Mouse (Mus musculus) urinary bladder, postnatal 14 days (tissue): ENCODE measurements around the gene Olfr448.
A peak's percentile ranks its signal among the peaks of the same experiment; 100 is the strongest.

Source experiments
- DNase-seq: peaks from one replicate; pipeline ENCODE4 v3.0.0; 2021; ENCODE audit warnings: low spot score

Olfr448 gene

GRCm38 (mm10) chr6:42890141-42890540 lies at the start of gene Olfr448:
Gene Olfr448, plus strand, starts transcription at chr6:42890441.
- no peak for DNase-seq

GRCm38 (mm10) chr6:42860222-42860819 lies 29.9 kb upstream of the Olfr448 start:
- DNase-seq, result peak; percentile 9

GRCm38 (mm10) chr6:42869695-42870094 lies 20.5 kb upstream of the Olfr448 start:
- no peak for DNase-seq

- DNase-seq, result no peak
Observed at GRCm38 (mm10) chr6:42876323-42876722, 13.9 kb upstream of the Olfr448 start.

GRCm38 (mm10) chr6:42900345-42900744 lies 10.1 kb downstream of the Olfr448 start:
- DNase-seq, result no peak

GRCm38 (mm10) chr6:42908578-42908977 lies 18.3 kb downstream of the Olfr448 start, which contains the start of gene Olfr447:
Gene Olfr447, plus strand, starts transcription at chr6:42908878.
- no peak for DNase-seq

GRCm38 (mm10) chr6:42921077-42921476 lies 30.8 kb downstream of the Olfr448 start, which contains the start of gene Olfr446:
Gene Olfr446, plus strand, starts transcription at chr6:42921377.
- no peak for DNase-seq
